Mouse (Mus musculus): ENCODE measurements at regions not wholly inside any gene's neighbourhood (a gene's known extent, or its start where the extent isn't known, plus 50 kb on each side); places are given as distances from the start of the nearest gene placed in this dataset.

DNA sequence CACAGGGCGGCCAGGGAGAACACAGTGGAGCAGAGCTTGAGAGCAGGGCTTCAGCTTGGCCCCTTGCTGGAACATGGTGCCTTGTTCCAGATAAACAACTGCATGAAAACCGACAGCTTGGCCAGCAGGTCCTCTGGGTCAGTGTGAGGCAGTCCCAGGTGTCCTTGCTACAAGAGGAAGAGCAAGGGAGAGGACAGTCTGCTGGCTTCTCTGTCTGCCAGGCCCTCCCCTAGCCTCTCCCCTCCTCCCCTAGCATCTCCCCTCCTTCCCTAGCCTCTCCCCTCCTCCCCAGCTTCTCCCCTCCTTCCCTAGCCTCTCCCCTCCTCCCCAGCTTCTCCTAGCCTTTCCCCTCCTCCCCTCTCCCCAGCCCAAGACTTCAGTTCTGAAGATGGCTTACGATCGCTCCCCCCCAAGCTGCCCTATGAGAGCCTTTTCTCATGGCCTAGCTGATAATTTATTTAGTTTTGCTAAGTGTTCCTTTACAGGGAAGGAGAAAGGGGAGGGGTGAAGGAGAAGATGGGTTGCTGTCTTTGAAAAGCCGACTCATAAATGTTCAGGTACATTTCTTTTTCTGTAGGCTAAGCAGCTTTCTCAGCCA, 333.7 kb downstream of the Gm45692 start:
- TF ChIP-seq POLR2A (IDR thresholded peaks at IDR 0.05; ENCODE audit: insufficient read depth, low read length) (no peak), EP300 (IDR thresholded peaks at IDR 0.05; ENCODE audit: insufficient read depth, low read depth, low read length) (no peak), CTCF (IDR thresholded peaks at IDR 0.05; ENCODE audit: low read depth, low read length) (no peak)
